Mouse (Mus musculus): ENCODE measurements around the gene Enkd1.

DNA sequence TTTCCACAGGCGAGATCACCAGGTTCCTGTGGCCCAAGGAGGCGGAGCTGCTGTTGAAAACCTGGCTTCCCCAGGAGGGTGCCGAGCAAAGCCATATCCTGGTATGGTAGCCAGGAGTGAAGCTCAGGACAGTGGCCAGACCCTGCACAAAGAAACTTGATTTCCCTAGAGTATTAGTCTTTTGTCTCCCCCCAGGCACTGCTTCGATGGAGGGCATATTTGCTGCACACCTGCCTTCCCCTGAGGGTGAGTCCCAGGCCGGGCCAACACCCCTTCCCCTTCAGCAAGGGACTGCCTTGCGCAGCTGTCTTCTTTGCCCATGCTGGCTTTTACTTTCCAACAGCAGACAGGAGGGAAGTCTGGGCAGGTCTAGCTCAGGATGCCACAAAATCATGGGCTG is 21.5 kb downstream of the Enkd1 start:
- TF ChIP-seq CTCF (IDR thresholded peaks at IDR 0.05) (no peak), EP300 (IDR thresholded peaks at IDR 0.05) (no peak)
